ENCODE assay signal across 8 mouse cellular contexts in the genomic region with DNA sequence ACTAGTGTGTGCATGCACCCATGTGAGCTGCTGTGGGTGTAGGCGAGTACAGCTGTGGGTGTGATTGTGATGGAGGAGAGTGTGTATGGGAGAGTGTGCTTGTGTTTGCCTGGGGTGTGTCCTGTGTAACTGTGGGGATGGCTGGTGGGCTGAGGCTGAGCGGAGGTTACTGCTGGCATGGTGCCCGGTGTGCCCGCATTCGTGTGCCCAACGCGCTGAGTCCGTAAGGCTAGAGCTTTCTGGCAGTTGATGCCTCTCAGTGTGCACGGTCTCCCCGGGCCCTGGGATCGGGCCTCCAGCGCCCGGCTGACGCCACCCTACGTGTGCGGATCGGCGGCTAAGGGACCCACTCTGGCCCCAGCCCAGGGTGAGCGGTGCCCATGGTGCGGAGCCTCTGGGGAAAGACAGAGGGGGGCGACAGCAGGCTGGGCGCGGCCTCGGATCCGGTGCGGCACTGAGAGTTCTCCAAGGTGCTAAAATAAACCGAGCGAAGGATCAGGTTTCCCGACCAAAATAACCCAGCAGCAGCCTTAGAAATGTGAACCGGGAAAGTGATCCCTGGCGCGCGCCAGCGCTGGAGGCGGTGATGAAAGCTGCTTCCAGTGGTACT. TPM values are rescaled to one million over a fixed set of nuclear protein-coding genes. Genes with fewer than 3 reads are reported as not detected.
DNase-seq lines count a peak whose midpoint lies in the region; ATAC-seq and TF ChIP-seq lines count a peak whose summit lies in the region.

No protein-coding gene starts in this region.

- peaks cover 12% of the 10 kb centered on the region for H3K4me1 ChIP-seq in embryonic facial prominence, embryonic 11.5 days (ENCODE audit: control insufficient read depth, insufficient read depth, low read length)

- peak; percentile 25 for DNase-seq in lung, postnatal 36 days
- no peak for DNase-seq in lung, postnatal 4 days
- peak; percentile 78 for DNase-seq in embryonic facial prominence, embryonic 11.5 days (ENCODE audit: low spot score)
- peak; percentile 50 to 57 for DNase-seq in left cerebral cortex, adult 2 months (ENCODE audit: extremely low spot score in 1 of 2, low spot score in 2 of 2)
- no peak for DNase-seq in spleen, postnatal 4 days (ENCODE audit: low spot score in 2 of 2)
- DNase-seq in cerebellum, adult 9-11 months = no peak

- H3K79me2 ChIP-seq in myocyte (ENCODE audit: control insufficient read depth, insufficient read depth) = no peaks in the 10 kb centered on the region

- WGBS in embryonic facial prominence, embryonic 11.5 days = 7% methylated on average over 35 of the region's 35 CpGs

- ATAC-seq in embryonic facial prominence, embryonic 11.5 days (replicated peaks; ENCODE audit: insufficient number of reproducible peaks, low FRiP score, low TSS enrichment, low read depth) = no peak
- ATAC-seq in granulocyte monocyte progenitor cell, adult 5-6 weeks (replicated peaks; ENCODE audit: poor library complexity, severe bottlenecking) = peak; percentile 12

- H3ac ChIP-seq in myocyte (ENCODE audit: control insufficient read depth, insufficient read length) = no peak overlapping the region

- no peak overlapping the region; the same call in 1 of the 2 replicates for H3K9ac ChIP-seq in embryonic facial prominence, embryonic 11.5 days (replicated peaks; ENCODE audit: low read length)

- no peaks in the 10 kb centered on the region for H3K36me3 ChIP-seq in embryonic facial prominence, embryonic 11.5 days (replicated peaks; ENCODE audit: control insufficient read depth, insufficient read depth, low read depth, low read length)
- H3K36me3 ChIP-seq in myocyte (ENCODE audit: control insufficient read depth, insufficient read depth) = no peaks in the 10 kb centered on the region

- H3K4me2 ChIP-seq in embryonic facial prominence, embryonic 11.5 days (ENCODE audit: low read depth, low read length) = peak overlapping the region; percentile 54
- peak overlapping the region; percentile 32 for H3K4me2 ChIP-seq in myocyte (ENCODE audit: low read depth)

- H3K9me3 ChIP-seq in embryonic facial prominence, embryonic 11.5 days (replicated peaks; ENCODE audit: control insufficient read depth, low read length) = no peaks in the 10 kb centered on the region

- no peak for TF ChIP-seq POLR2A in myocyte (IDR thresholded peaks at IDR 0.05; ENCODE audit: insufficient read length, low read depth)

- TF ChIP-seq CTCF in left cerebral cortex, adult 2 months (IDR thresholded peaks at IDR 0.05) = no peak

- peak overlapping the region; percentile 26 for H3K4me3 ChIP-seq in embryonic facial prominence, embryonic 11.5 days (ENCODE audit: low read depth, low read length)
- H3K4me3 ChIP-seq in left cerebral cortex, adult 2 months = peak overlapping the region; percentile 18
- H3K4me3 ChIP-seq in myocyte = no peak overlapping the region

- H3K27ac ChIP-seq in embryonic facial prominence, embryonic 11.5 days (replicated peaks; ENCODE audit: low read depth, low read length) = no peak overlapping the region
- H3K27ac ChIP-seq in left cerebral cortex, adult 2 months = peak overlapping the region; percentile 79

- H3K27me3 ChIP-seq in embryonic facial prominence, embryonic 11.5 days (ENCODE audit: control insufficient read depth, insufficient read depth, low read length) = peaks cover 30% of the 10 kb centered on the region
- peaks cover 40% of the 10 kb centered on the region for H3K27me3 ChIP-seq in myocyte (ENCODE audit: control insufficient read depth, insufficient read depth, insufficient read length)

- intact Hi-C loops in left cerebral cortex, adult 2 months (cut with DNase I) = loop anchor here (1.0 to 2.0 kb wide), 2 partner anchors 16 to 22 kb away; no protein-coding TSS in a partner anchor

TF ChIP-seq in myocyte, 11 proteins besides CTCF, POLR2A, EP300 and RAD21:
- peak; percentile 16 for TF ChIP-seq REST (IDR thresholded peaks at IDR 0.05; ENCODE audit: insufficient read depth, insufficient read length)
- peak in 1 of 3 experiments; percentile 24 for TF ChIP-seq MYOD1 (IDR thresholded peaks at IDR 0.05; ENCODE audit: control insufficient read depth in 1 of 3, insufficient read length in 2 of 3, low read depth in 2 of 3)
- TF ChIP-seq MAX (IDR thresholded peaks at IDR 0.05; ENCODE audit: low read depth) = no peak
- peak in 1 of 3 experiments; percentile 6 for TF ChIP-seq MYOG (IDR thresholded peaks at IDR 0.05; ENCODE audit: control insufficient read depth in 1 of 3, insufficient read depth in 1 of 3, insufficient read length in 2 of 3, low read depth in 2 of 3)

RNA-seq across cellular contexts. Expression of gene Fam78a, which starts 3.8 kb away (rescaled TPM):
- 1.8 and 1.9 TPM in 2 replicates for polyA plus RNA-seq in embryonic facial prominence, embryonic 11.5 days (2014; fragmentation: Nextera tagmentation; extraction: Ambion mirVana)
- 10.9 and 11.9 TPM in 2 replicates for total RNA-seq in granulocyte monocyte progenitor cell, adult 5-6 weeks (2014; fragmentation: Nextera tagmentation)
- 6.5 and 8.6 TPM in 2 replicates for total RNA-seq in granulocyte monocyte progenitor cell, adult 5-6 weeks (2017)
- 1 to 10 TPM; 9.0 to 9.7 TPM for total RNA-seq in left cerebral cortex, adult 2 months (2021)
- polyA plus RNA-seq in myocyte (2012; fragmentation: generic; extraction: Trizol) = 4.7 TPM

RNA-seq across cellular contexts. Expression of gene Plpp7, which starts 6.9 kb away (rescaled TPM):
- polyA plus RNA-seq in embryonic facial prominence, embryonic 11.5 days (2014; fragmentation: Nextera tagmentation; extraction: Ambion mirVana) = 3.5 TPM in 2 replicates
- total RNA-seq in granulocyte monocyte progenitor cell, adult 5-6 weeks (2014; fragmentation: Nextera tagmentation) = 2.6 TPM in 1 of 2 replicates, not detected in the other
- total RNA-seq in granulocyte monocyte progenitor cell, adult 5-6 weeks (2017) = 0.56 and 0.77 TPM in 2 replicates
- total RNA-seq in left cerebral cortex, adult 2 months (2021) = 10 to 100 TPM; 26.8 to 29.3 TPM
- 60.6 TPM for polyA plus RNA-seq in myocyte (2012; fragmentation: generic; extraction: Trizol)

Comparison
In these comparisons a context has a peak if more than half of its experiments do, and no peak if none do; other contexts are left out.
1. DNase-seq: peak in lung, postnatal 36 days (single experiment), embryonic facial prominence, embryonic 11.5 days (single experiment) and left cerebral cortex, adult 2 months (2 of 2); none in lung, postnatal 4 days (0 of 2), spleen, postnatal 4 days (0 of 2) and cerebellum, adult 9-11 months (single experiment).
2. RNA of gene Plpp7, which starts 6.9 kb away (total RNA-seq): 26.8 to 29.3 TPM in left cerebral cortex, adult 2 months; 0.56 to 2.6 TPM in granulocyte monocyte progenitor cell, adult 5-6 weeks; every median in the first group is over 4 times any median in the second.